ENCODE assay signal across 24 mouse cellular contexts in the genomic region with DNA sequence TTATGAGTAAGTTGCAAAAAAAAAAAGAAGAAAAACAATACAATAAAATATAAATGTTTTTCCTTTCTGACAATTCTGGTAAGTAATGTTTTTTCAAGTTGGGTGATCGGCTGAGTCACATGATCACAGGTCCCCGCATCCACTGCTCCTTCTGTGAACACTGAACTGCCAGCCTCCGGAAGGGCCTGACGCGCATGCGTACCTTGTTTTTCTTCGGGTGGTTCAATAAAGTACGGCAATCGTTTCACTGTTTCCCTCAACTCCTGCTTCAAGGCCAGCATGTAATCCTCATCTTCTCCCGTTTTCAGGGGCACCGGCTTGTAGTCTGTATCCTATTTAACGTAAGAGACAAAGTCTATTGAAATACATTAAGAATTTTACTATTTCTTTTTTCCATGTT.
"Had no signal": no experiment of that assay in that cellular context is flagged by ENCODE, and none has a peak within 500 bp of the region (broad histone marks: within the 10 kb centered on the region; RNA-seq: fewer than 3 reads in every experiment).

No protein-coding gene starts in this region.

- ATAC-seq: liver, postnatal 0 days; lung, postnatal 0 days; midbrain, embryonic 16.5 days had no signal

- H3K4me3 ChIP-seq: liver, embryonic 15.5 days; lung, embryonic 15.5 days; midbrain, embryonic 10.5 days; midbrain, embryonic 12.5 days; myocyte; neural tube, embryonic 13.5 days; neural tube, embryonic 15.5 days; stomach, embryonic 15.5 days had no signal

- H3K27ac ChIP-seq: liver, embryonic 15.5 days; lung, embryonic 15.5 days; macrophage; midbrain, embryonic 10.5 days; midbrain, embryonic 12.5 days; neural tube, embryonic 13.5 days; neural tube, embryonic 15.5 days; stomach, embryonic 15.5 days; stomach, postnatal 0 days had no signal

- H3K4me1 ChIP-seq: lung, embryonic 15.5 days; midbrain, embryonic 12.5 days; neural tube, embryonic 13.5 days; stomach, embryonic 15.5 days had no signal

- DNase-seq: liver, postnatal 0 days; lung, adult 2 months; lung, postnatal 14 days; lung, postnatal 36 days; midbrain, embryonic 14.5 days; retina, postnatal 1 day; right cerebral cortex, adult 18-20 months; right cerebral cortex, postnatal 25 days; right cerebral cortex, postnatal 4 days; spleen, adult 18-20 months; thymus, adult 2 months; thymus, postnatal 25 days had no signal

- H3K27me3 ChIP-seq: liver, embryonic 15.5 days; lung, embryonic 15.5 days; midbrain, embryonic 12.5 days; neural tube, embryonic 13.5 days; neural tube, embryonic 15.5 days; stomach, embryonic 15.5 days had no signal

- H3K9me3 ChIP-seq: liver, embryonic 15.5 days; lung, embryonic 15.5 days; midbrain, embryonic 10.5 days; midbrain, embryonic 12.5 days; neural tube, embryonic 13.5 days; neural tube, embryonic 15.5 days; stomach, embryonic 15.5 days had no signal
